Mouse (Mus musculus): ENCODE data around the gene Cntn5. TPM values are rescaled to one million over a fixed set of nuclear protein-coding genes. Genes with fewer than 3 reads are reported as not detected.

Cntn5 gene
- polyA plus RNA-seq, 1 experiment = 1.6 TPM

GRCm38 (mm10) chr9:10044969-10045789, 859.4 kb downstream of the Cntn5 start:
- Histone ChIP-seq H3K4me3 (replicated peaks; ENCODE audit: insufficient read depth, low read depth, low read length) (no peak overlapping the region), H3K4me1 (ENCODE audit: control insufficient read depth, insufficient read depth, low read length) (no peaks in the 10 kb centered on the region), H3K27me3 (ENCODE audit: control insufficient read depth, insufficient read depth, low read length) (no peaks in the 10 kb centered on the region), H3K27ac (ENCODE audit: insufficient read depth, low read length) (no peak overlapping the region)
- no peak for DNase-seq
- 84% methylated on average over 4 of the region's 4 CpGs for WGBS
- TF ChIP-seq POLR2A (IDR thresholded peaks at IDR 0.05; ENCODE audit: borderline replicate concordance, insufficient read depth, low read length) (no peak), CTCF (IDR thresholded peaks at IDR 0.05; ENCODE audit: borderline replicate concordance, insufficient read depth, low read depth, low read length) (no peak)

GRCm38 (mm10) chr9:10043001-10043400, 861.6 kb downstream of the Cntn5 start:
- no peak for DNase-seq
- H3K4me3 ChIP-seq (replicated peaks; ENCODE audit: insufficient read depth, low read depth, low read length) = no peak overlapping the region
- H3K27ac ChIP-seq (ENCODE audit: insufficient read depth, low read length) = no peak overlapping the region
- WGBS = 66% methylated on average over 3 of the region's 3 CpGs
- no peaks in the 10 kb centered on the region for H3K27me3 ChIP-seq (ENCODE audit: control insufficient read depth, insufficient read depth, low read length)
- no peaks in the 10 kb centered on the region for H3K4me1 ChIP-seq (ENCODE audit: control insufficient read depth, insufficient read depth, low read length)
- TF ChIP-seq POLR2A (IDR thresholded peaks at IDR 0.05; ENCODE audit: borderline replicate concordance, insufficient read depth, low read length) = no peak
- TF ChIP-seq CTCF (IDR thresholded peaks at IDR 0.05; ENCODE audit: borderline replicate concordance, insufficient read depth, low read depth, low read length) = no peak

- no peak for DNase-seq
- no peak overlapping the region for H3K27ac ChIP-seq (ENCODE audit: insufficient read depth, low read length)
- no peak overlapping the region for H3K4me3 ChIP-seq (replicated peaks; ENCODE audit: insufficient read depth, low read depth, low read length)
- H3K27me3 ChIP-seq (ENCODE audit: control insufficient read depth, insufficient read depth, low read length) = no peaks in the 10 kb centered on the region
- WGBS = 80% methylated on average over 3 of the region's 3 CpGs
- no peaks in the 10 kb centered on the region for H3K4me1 ChIP-seq (ENCODE audit: control insufficient read depth, insufficient read depth, low read length)
- TF ChIP-seq POLR2A (IDR thresholded peaks at IDR 0.05; ENCODE audit: borderline replicate concordance, insufficient read depth, low read length) (no peak), CTCF (IDR thresholded peaks at IDR 0.05; ENCODE audit: borderline replicate concordance, insufficient read depth, low read depth, low read length) (no peak)
Observed at GRCm38 (mm10) chr9:10015129-10015528, 889.4 kb downstream of the Cntn5 start.

DNA sequence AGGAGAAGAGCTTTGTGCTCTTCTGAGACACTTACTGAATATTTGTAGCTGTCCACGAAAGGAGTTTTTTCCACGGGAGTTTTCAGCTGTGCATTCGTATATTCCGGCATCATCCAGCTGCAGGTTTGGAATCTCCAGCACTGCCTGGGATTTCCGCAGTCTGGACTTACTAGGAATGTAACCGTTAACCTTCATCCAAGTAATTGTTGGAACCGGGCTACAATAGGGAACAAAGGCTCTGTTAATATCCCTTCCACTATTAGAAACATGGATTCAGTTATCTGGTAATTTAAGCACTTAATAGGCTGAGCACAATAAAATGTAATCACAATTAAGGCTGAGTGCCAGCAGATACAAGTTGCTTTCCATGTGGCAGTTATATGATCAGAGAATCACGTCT, 920.5 kb downstream of the Cntn5 start:
- H3K27ac ChIP-seq (ENCODE audit: insufficient read depth, low read length) = no peak overlapping the region
- no peak for TF ChIP-seq POLR2A (IDR thresholded peaks at IDR 0.05; ENCODE audit: borderline replicate concordance, insufficient read depth, low read length)
- TF ChIP-seq CTCF (IDR thresholded peaks at IDR 0.05; ENCODE audit: borderline replicate concordance, insufficient read depth, low read depth, low read length) = no peak
- no peaks in the 10 kb centered on the region for H3K27me3 ChIP-seq (ENCODE audit: control insufficient read depth, insufficient read depth, low read length)
- H3K4me1 ChIP-seq (ENCODE audit: control insufficient read depth, insufficient read depth, low read length) = no peaks in the 10 kb centered on the region
- no peak overlapping the region for H3K4me3 ChIP-seq (replicated peaks; ENCODE audit: insufficient read depth, low read depth, low read length)
- DNase-seq = no peak
- 85% methylated on average over 8 of the region's 8 CpGs for WGBS

- WGBS = 81% methylated on average over 2 of the region's 2 CpGs
- TF ChIP-seq CTCF (IDR thresholded peaks at IDR 0.05; ENCODE audit: borderline replicate concordance, insufficient read depth, low read depth, low read length) (no peak), POLR2A (IDR thresholded peaks at IDR 0.05; ENCODE audit: borderline replicate concordance, insufficient read depth, low read length) (no peak)
Observed at GRCm38 (mm10) chr9:9983220-9983619, 921.4 kb downstream of the Cntn5 start.

GRCm38 (mm10) chr9:9965370-9965769, 939.2 kb downstream of the Cntn5 start:
- Histone ChIP-seq H3K27me3 (ENCODE audit: control insufficient read depth, insufficient read depth, low read length) (no peaks in the 10 kb centered on the region), H3K27ac (ENCODE audit: insufficient read depth, low read length) (no peak overlapping the region), H3K4me3 (replicated peaks; ENCODE audit: insufficient read depth, low read depth, low read length) (no peak overlapping the region), H3K4me1 (ENCODE audit: control insufficient read depth, insufficient read depth, low read length) (no peaks in the 10 kb centered on the region)
- no peak for DNase-seq
- 94% methylated on average over 4 of the region's 4 CpGs for WGBS
- TF ChIP-seq CTCF (IDR thresholded peaks at IDR 0.05; ENCODE audit: borderline replicate concordance, insufficient read depth, low read depth, low read length) (no peak), POLR2A (IDR thresholded peaks at IDR 0.05; ENCODE audit: borderline replicate concordance, insufficient read depth, low read length) (no peak)

More at GRCm38 (mm10) chr9:9983220-9983619, 921.4 kb downstream of the Cntn5 start:
- Histone ChIP-seq H3K4me1 (ENCODE audit: control insufficient read depth, insufficient read depth, low read length) (no peaks in the 10 kb centered on the region), H3K27ac (ENCODE audit: insufficient read depth, low read length) (no peak overlapping the region), H3K27me3 (ENCODE audit: control insufficient read depth, insufficient read depth, low read length) (no peaks in the 10 kb centered on the region), H3K4me3 (replicated peaks; ENCODE audit: insufficient read depth, low read depth, low read length) (no peak overlapping the region)
- no peak for DNase-seq

DNA sequence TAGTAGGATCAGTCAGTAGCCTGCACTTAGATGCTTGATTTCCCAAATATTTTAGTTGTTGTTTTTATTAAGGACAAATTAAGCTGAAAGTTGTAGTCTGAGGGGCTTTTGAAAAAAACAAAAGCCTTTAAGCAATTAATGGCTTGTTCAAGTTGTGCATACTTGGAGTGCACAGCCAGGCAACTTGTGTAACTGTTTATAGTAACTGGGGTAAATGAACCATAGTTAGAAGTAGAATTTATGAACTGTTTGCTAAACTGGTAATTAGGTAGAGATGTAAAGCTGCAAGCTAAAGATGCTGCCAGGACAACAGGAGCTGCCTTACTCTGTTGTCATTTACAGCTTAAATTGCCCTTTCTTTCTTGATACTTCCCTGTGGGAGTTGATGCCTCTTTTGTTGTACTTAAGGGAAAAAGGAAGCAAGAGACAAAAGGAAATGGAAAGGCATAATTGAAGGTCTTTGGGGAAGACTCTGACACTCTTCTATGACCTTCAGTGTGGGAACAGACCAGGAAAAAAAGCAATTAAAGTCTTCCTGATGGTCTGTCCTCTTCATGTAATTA, 943.9 kb downstream of the Cntn5 start:
- no peak overlapping the region for H3K27ac ChIP-seq (ENCODE audit: insufficient read depth, low read length)
- no peaks in the 10 kb centered on the region for H3K4me1 ChIP-seq (ENCODE audit: control insufficient read depth, insufficient read depth, low read length)
- H3K27me3 ChIP-seq (ENCODE audit: control insufficient read depth, insufficient read depth, low read length) = no peaks in the 10 kb centered on the region
- TF ChIP-seq POLR2A (IDR thresholded peaks at IDR 0.05; ENCODE audit: borderline replicate concordance, insufficient read depth, low read length) = no peak
- TF ChIP-seq CTCF (IDR thresholded peaks at IDR 0.05; ENCODE audit: borderline replicate concordance, insufficient read depth, low read depth, low read length) = no peak
- no peak overlapping the region for H3K4me3 ChIP-seq (replicated peaks; ENCODE audit: insufficient read depth, low read depth, low read length)
- DNase-seq = no peak

DNA sequence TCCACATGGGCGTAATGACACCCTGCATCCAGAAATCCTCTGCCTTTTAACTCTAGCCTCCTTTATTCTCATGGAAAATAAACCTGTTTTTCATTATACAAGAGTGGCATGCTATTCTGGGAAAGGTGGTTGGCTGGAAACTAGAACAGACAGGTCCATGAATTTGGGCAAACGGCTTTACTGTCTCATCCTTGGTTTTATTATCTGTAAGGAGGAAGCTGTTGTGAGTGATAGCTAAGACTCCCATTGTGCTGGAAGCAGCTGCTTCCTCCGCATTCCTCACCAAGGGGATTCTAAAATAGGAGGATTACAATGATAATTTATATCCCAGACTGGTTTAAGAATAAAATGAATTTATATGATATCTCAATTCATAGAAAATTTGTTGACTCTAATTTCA, 955.2 kb downstream of the Cntn5 start:
- no peak overlapping the region for H3K27ac ChIP-seq (ENCODE audit: insufficient read depth, low read length)
- 71% methylated on average over 3 of the region's 3 CpGs for WGBS
- no peak overlapping the region for H3K4me3 ChIP-seq (replicated peaks; ENCODE audit: insufficient read depth, low read depth, low read length)
- TF ChIP-seq POLR2A (IDR thresholded peaks at IDR 0.05; ENCODE audit: borderline replicate concordance, insufficient read depth, low read length) (no peak), CTCF (IDR thresholded peaks at IDR 0.05; ENCODE audit: borderline replicate concordance, insufficient read depth, low read depth, low read length) (no peak)
- no peak for DNase-seq
- no peaks in the 10 kb centered on the region for H3K27me3 ChIP-seq (ENCODE audit: control insufficient read depth, insufficient read depth, low read length)
- H3K4me1 ChIP-seq (ENCODE audit: control insufficient read depth, insufficient read depth, low read length) = no peaks in the 10 kb centered on the region

Data from cerebellum, adult 2 months (tissue).